Mouse (Mus musculus) limb, embryonic 15.5 days (tissue): Measurements from ENCODE around the gene Fcf1. TPM values are rescaled to one million over a fixed set of nuclear protein-coding genes. Genes with fewer than 3 reads are reported as not detected.
A peak's percentile ranks its signal among the peaks of the same experiment; 100 is the strongest.

Source experiments
- ATAC-seq: fragments of 200-750 bp; cut with Nextera tagmentation; 2 replicates; pipeline ENCODE4 v1.8.0; 2017; ENCODE audit warnings: low read depth, moderate TSS enrichment; ENCODE audit not compliant: insufficient number of reproducible peaks, low FRiP score, low TSS enrichment
- H3K27ac ChIP-seq: fragments of 300-500 bp; sonication (generic); 2 replicates; pipeline ENCODE4 v1.5.1; 2015; ENCODE audit warnings: moderate library complexity, mild to moderate bottlenecking, inconsistent platforms
- H3K27me3 ChIP-seq: fragments of 300-500 bp; sonication (generic); 2 replicates; pipeline ENCODE4 v1.6.1; 2015; ENCODE audit warnings: inconsistent platforms
- H3K36me3 ChIP-seq: fragments of 300-500 bp; sonication (generic); 2 replicates; pipeline ENCODE4 v1.6.1; 2015; ENCODE audit warnings: inconsistent platforms
- H3K4me1 ChIP-seq: fragments of 300-500 bp; sonication (generic); 2 replicates; pipeline ENCODE4 v1.6.1; 2015; ENCODE audit warnings: inconsistent platforms
- H3K4me2 ChIP-seq: fragments of 300-500 bp; sonication (generic); 2 replicates; pipeline ENCODE4 v1.6.1; 2015; ENCODE audit warnings: mild to moderate bottlenecking, inconsistent platforms
- H3K4me3 ChIP-seq: fragments of 300-500 bp; sonication (generic); 2 replicates; pipeline ENCODE4 v1.5.1; 2015; ENCODE audit warnings: mild to moderate bottlenecking, inconsistent platforms
- H3K9ac ChIP-seq: fragments of 300-500 bp; sonication (generic); 2 replicates; pipeline ENCODE4 v1.6.1; 2015; ENCODE audit warnings: inconsistent platforms
- H3K9me3 ChIP-seq: fragments of 300-500 bp; sonication (generic); 2 replicates; pipeline ENCODE4 v1.6.1; 2016; ENCODE audit warnings: inconsistent platforms
- WGBS: fragments of 180-500 bp; shearing (Covaris S2); methylation state at CpG from one replicate; pipeline ENCODE4 v1.1.7; 2015; 5-methylcytosine and 5-hydroxymethylcytosine counted together
- polyA plus RNA-seq: library from polyadenylated mRNA; unstranded; fragments of >200 nt; fragmentation: Nextera tagmentation; extraction: Ambion mirVana; gene quantifications from 2 replicates; pipeline ENCODE4 v1.2.1, GENCODE M21; 2015

The Fcf1 gene
- 122 and 128 TPM in 2 replicates for polyA plus RNA-seq

DNA sequence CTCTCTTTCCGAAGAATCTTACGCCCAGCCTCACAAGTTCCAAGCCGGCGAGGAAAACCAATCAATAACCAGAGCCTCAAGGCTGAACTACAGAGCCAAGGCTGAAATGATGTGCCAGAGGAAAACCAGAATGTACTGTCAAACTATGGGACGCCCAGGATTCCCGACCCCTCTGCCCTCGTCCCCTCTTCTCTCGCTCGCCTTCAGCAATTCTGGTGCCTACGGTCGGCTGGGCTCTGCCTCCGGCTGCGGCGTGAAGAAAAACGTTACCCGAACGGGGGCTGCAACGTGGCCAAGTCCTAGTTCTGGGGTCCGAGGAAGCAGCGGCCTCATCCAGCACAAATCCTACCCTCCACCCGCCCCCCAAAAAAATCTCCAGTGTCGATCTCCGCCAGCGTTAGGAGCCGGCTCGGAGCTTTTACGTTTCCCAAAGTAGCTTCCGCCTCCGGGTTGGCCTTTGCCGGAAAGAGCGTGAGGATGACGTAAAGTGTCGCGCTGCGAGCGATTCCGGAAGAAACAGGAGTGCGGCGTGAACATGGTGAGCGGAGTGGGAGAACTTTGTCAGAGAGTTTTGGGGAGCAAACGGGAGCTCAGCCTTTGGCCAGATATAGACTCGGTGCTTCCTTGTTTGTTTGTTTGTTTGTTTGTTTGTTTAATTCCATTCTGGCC is at the start of gene Fcf1, which contains the start of gene Arel1:
Fcf1 (plus strand) TSS at position 470 of the 669 bp plus-strand sequence.
Arel1 (minus strand) TSS at position 473 of the 669 bp plus-strand sequence.
- H3K9ac ChIP-seq, result peak within 1 kb of the TSS; percentile 62
- peaks cover 21% of the 10 kb centered on the region for H3K36me3 ChIP-seq
- WGBS, result under 1% methylated on average over 42 of the region's 42 CpGs
- ATAC-seq, result no peak
- H3K27me3 ChIP-seq, result no peaks in the 10 kb centered on the region
- H3K9me3 ChIP-seq, result no peaks in the 10 kb centered on the region
- H3K4me3 ChIP-seq, result peak within 1 kb of the TSS; percentile 85
- H3K4me2 ChIP-seq, result peak within 1 kb of the TSS; percentile 80
- peak within 1 kb of the TSS; percentile 47; the same call in 1 of the 2 replicates for H3K27ac ChIP-seq
- H3K4me1 ChIP-seq, result peaks cover 19% of the 10 kb centered on the region

DNA sequence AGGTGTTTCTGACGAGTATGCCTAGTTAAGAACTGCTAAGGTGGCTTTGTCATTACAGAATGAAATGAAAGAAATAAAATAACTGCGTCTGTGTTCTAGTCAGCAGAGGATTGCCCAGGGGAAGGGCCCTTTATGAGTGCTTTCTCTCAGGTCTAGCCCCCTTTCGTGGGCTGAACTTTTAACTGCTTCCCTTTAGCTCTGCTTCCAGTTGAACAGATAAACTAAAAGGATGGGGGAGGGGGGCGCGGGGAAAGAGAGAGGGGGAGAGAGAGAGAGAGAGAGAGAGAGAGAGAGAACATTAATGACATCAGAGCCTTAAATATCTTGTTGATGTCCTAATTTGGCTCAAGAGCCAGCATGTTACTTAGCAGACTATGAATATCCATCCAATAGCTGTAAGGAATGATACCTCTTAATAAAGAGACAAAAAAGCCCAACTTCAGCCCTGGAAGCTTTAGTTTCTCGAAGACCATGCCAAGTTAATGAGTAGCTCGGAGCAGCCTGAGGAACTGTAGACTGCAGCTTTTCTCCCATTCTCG is 48.7 kb upstream of the Fcf1 start:
- H3K27ac ChIP-seq, result no peak overlapping the region
- WGBS, result 80% methylated on average over 8 of the region's 8 CpGs

DNA sequence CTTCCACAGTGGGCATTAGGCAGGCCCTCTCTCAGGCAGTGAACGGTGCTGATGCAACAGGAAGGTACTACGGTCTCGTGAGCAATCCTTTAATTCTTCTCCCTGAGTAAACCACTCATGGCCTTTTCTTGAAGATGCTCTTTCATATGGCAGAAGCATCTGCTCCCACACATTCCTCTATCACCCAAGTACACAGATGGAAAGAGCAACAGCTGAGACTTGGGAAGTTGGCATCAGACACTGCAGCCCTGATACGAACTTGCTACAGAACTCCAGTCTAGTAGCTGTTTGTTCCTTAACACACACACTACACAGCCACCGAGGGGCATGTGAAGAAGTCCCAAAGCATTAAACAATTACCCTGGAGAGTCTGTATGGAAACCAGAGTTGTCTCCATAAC is 46.4 kb upstream of the Fcf1 start:
- H3K4me2 ChIP-seq, result no peak overlapping the region
- H3K27ac ChIP-seq, result no peak overlapping the region
- ATAC-seq, result no peak
- 90% methylated on average over 5 of the region's 5 CpGs for WGBS
- no peaks in the 10 kb centered on the region for H3K4me1 ChIP-seq
- H3K27me3 ChIP-seq, result no peaks in the 10 kb centered on the region
- H3K4me3 ChIP-seq, result no peak overlapping the region
- H3K9ac ChIP-seq, result no peak overlapping the region
- peaks cover 75% of the 10 kb centered on the region for H3K36me3 ChIP-seq
- H3K9me3 ChIP-seq, result no peaks in the 10 kb centered on the region

More for the DNA sequence above, 48.7 kb upstream of the Fcf1 start:
- no peaks in the 10 kb centered on the region for H3K27me3 ChIP-seq
- no peak overlapping the region for H3K9ac ChIP-seq
- peaks cover 3% of the 10 kb centered on the region; the same call in 1 of the 2 replicates for H3K4me1 ChIP-seq
- H3K4me2 ChIP-seq, result no peak overlapping the region
- H3K9me3 ChIP-seq, result no peaks in the 10 kb centered on the region
- peaks cover 70% of the 10 kb centered on the region for H3K36me3 ChIP-seq
- H3K4me3 ChIP-seq, result no peak overlapping the region
- no peak for ATAC-seq

DNA sequence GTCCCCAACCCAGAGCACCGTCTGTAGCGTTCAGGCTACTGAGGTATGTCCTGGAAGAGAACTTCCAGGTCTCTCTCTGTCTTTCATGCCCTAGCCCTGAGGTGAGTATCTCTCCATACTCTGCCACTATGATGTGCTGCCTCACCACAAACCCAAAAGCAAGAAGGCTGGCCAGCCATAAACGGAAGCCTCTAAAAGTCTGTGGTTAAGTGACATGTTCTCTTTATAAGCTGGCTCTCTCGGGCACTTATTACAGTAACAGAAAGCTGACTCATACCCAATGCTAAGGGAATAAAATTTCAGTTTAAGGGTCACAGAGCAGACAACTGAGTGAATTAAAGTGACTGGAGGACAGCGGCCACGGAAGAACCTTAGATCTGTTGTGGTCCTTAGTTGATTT is 44.2 kb upstream of the Fcf1 start:
- H3K4me2 ChIP-seq, result no peak overlapping the region
- WGBS, result 92% methylated on average over 6 of the region's 6 CpGs
- no peaks in the 10 kb centered on the region for H3K4me1 ChIP-seq
- no peak overlapping the region for H3K27ac ChIP-seq
- no peaks in the 10 kb centered on the region for H3K27me3 ChIP-seq
- peaks cover 78% of the 10 kb centered on the region for H3K36me3 ChIP-seq
- H3K9ac ChIP-seq, result no peak overlapping the region
- no peak overlapping the region for H3K4me3 ChIP-seq
- ATAC-seq, result no peak
- H3K9me3 ChIP-seq, result no peaks in the 10 kb centered on the region

DNA sequence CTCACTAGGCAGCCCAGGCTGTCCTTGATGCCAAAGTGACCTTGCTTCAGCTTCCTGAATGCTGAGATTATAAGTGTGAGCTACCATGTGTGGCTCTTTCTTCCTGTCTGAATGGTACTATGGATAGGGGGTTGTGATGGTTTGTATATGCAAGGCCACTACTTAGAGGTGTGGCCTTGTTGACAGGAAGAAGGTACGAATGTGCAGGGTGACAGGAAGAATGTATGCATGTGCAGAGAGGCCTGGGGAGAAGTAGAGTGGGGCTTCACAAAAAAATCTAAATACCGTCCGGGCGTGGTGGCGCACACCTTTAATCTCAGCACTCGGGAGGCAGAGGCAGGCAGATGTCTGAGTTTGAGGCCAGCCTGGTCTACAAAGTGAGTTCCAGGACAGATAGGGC is 38.5 kb upstream of the Fcf1 start:
- H3K4me3 ChIP-seq, result no peak overlapping the region
- 94% methylated on average over 6 of the region's 6 CpGs for WGBS
- H3K9ac ChIP-seq, result no peak overlapping the region
- H3K36me3 ChIP-seq, result peaks cover 71% of the 10 kb centered on the region
- no peak overlapping the region for H3K27ac ChIP-seq
- no peaks in the 10 kb centered on the region for H3K4me1 ChIP-seq
- H3K9me3 ChIP-seq, result no peaks in the 10 kb centered on the region
- no peaks in the 10 kb centered on the region for H3K27me3 ChIP-seq
- H3K4me2 ChIP-seq, result no peak overlapping the region
- ATAC-seq, result no peak

DNA sequence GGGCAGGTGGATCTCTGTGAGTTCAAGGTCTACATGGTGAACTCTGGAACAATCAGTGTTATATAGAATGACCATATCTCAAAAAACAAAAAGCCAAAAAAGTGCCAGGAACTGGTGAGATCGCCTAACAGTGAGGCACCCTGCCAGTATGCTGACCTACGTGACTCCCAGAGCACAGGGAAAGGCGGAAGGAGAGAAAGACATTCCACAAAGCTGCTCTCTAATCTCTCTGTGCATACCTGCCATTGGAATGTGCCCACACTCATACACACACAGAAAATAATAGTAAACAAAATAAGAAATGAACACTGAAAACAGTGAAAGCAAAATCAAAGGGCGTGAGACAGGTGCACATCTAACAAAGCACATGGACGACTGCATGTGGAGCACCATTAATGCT is 35.4 kb upstream of the Fcf1 start:
- peaks cover 70% of the 10 kb centered on the region for H3K36me3 ChIP-seq
- WGBS, result 89% methylated on average over 5 of the region's 5 CpGs
- no peak for ATAC-seq

DNA sequence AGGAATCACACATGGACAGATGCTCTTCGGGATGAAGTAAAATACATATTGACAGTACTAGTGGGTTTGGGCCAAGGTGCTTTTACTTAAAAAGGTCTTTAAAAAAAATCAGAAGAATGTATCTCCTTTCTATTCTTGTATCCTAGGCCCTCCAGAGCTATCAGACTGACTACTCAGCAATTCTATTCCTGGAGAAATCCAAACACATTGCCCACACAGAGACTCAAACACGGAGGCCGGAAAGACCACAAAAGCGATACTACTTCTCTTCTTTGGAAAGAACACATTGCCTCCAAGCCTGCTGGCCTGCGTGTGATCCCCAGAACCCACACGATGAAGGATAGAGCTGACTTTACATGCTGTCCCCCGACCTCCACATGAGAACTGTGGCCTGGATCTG is 31.6 kb upstream of the Fcf1 start:
- peaks cover 71% of the 10 kb centered on the region for H3K36me3 ChIP-seq
- H3K9me3 ChIP-seq, result no peaks in the 10 kb centered on the region
- H3K4me1 ChIP-seq, result no peaks in the 10 kb centered on the region
- no peaks in the 10 kb centered on the region for H3K27me3 ChIP-seq
- WGBS, result 92% methylated on average over 7 of the region's 7 CpGs
- no peak overlapping the region for H3K4me3 ChIP-seq
- H3K27ac ChIP-seq, result no peak overlapping the region
- no peak overlapping the region for H3K9ac ChIP-seq
- H3K4me2 ChIP-seq, result no peak overlapping the region
- ATAC-seq, result no peak

More for the DNA sequence above, 35.4 kb upstream of the Fcf1 start:
- Histone ChIP-seq H3K4me1 (no peaks in the 10 kb centered on the region), H3K27me3 (no peaks in the 10 kb centered on the region), H3K9ac (no peak overlapping the region), H3K4me3 (no peak overlapping the region), H3K4me2 (no peak overlapping the region), H3K27ac (no peak overlapping the region), H3K9me3 (no peaks in the 10 kb centered on the region)

DNA sequence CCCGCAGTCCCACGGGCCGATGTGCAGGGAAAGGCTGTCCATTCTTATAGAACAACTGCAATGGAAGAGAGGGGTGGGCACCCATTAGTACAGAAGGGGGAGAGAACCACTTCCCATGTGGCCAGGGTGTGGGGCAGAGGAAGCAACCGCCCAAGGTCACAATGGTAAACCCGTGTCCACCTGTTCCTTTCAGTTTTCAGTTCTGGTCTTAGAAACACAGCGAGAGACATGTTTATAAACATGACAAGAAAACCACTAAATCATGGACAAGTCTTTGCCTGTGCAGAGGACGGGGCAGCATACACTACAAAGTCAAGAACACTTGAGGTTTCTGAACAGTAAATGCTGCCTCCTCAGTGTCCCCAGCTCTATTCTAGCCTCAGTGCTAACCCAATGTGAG is 30.4 kb upstream of the Fcf1 start:
- Histone ChIP-seq H3K9me3 (no peaks in the 10 kb centered on the region), H3K27ac (no peak overlapping the region), H3K27me3 (no peaks in the 10 kb centered on the region), H3K9ac (no peak overlapping the region), H3K4me3 (no peak overlapping the region), H3K4me1 (no peaks in the 10 kb centered on the region), H3K36me3 (peaks cover 67% of the 10 kb centered on the region), H3K4me2 (no peak overlapping the region)
- ATAC-seq, result no peak
- 90% methylated on average over 7 of the region's 7 CpGs for WGBS

DNA sequence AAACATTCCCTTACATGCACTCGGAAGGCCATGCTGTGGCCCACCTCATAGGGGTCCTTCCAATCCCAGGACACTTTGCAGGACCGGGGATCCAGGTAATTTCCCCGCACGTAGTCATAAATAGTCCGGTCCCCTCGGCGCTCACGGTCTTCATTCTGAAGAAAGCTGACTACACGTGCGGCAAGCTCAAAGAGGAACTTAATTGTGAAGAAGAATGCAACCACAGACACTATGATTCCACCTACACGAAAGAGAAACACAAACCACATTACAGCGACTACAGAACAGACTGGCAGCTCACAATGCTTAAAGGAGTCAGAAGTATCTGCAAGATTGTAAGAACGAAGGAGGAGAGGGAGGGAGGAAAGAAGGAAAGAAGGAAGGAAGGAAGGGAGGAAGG is 29.0 kb upstream of the Fcf1 start:
- no peak for ATAC-seq
- no peaks in the 10 kb centered on the region for H3K27me3 ChIP-seq
- no peak overlapping the region for H3K9ac ChIP-seq
- H3K4me3 ChIP-seq, result no peak overlapping the region
- H3K4me1 ChIP-seq, result no peaks in the 10 kb centered on the region
- 91% methylated on average over 13 of the region's 13 CpGs for WGBS
- H3K27ac ChIP-seq, result no peak overlapping the region
- no peak overlapping the region for H3K4me2 ChIP-seq
- peaks cover 66% of the 10 kb centered on the region for H3K36me3 ChIP-seq
- no peaks in the 10 kb centered on the region for H3K9me3 ChIP-seq

DNA sequence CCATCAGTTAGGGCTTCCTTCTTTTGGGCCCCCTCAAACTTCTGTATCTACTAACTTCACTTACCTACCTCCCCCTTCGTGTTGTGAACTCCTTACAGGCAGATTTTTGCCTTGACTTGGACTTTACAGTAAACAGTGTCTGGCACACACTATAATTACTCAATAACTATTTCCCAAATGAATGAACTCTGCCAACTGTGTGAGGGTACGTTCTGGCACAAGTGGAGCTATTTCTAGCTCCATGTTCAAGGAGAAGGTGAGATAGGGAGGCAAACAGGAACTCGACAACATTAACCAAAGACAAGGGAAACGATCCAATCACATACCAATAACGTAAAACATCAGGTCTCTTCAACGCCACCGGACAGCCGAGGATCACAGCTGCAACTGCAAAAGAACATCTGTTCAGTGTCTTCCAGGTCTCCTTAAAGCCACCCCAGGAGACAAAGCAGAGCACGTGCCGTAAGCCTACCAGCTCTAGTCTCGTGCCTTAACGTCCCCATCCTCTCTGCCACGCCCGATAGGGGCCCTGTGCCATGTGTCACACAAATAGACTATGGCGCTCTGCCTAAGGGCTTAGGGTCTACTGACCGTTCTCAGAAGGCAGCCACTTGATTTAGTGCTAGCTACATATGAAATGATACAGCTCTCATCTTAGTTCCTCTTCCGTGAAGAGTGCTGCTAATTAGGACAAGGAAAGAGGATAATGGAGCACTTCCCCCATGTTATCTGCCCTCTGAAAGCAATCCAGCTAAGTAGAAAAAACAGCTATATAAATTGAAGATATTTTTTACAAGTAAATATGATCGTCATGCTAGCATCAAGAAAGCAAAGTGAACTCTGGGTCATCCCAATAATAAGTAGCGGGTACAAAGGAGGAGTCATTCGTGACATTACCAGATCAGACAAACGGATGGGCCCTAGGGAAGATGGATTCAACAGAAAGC is 27.4 kb upstream of the Fcf1 start:
- no peaks in the 10 kb centered on the region for H3K27me3 ChIP-seq
- peaks cover 65% of the 10 kb centered on the region for H3K36me3 ChIP-seq
- H3K9ac ChIP-seq, result no peak overlapping the region
- H3K27ac ChIP-seq, result no peak overlapping the region
- ATAC-seq, result no peak
- no peak overlapping the region for H3K4me3 ChIP-seq
- no peaks in the 10 kb centered on the region for H3K4me1 ChIP-seq
- no peaks in the 10 kb centered on the region for H3K9me3 ChIP-seq
- H3K4me2 ChIP-seq, result no peak overlapping the region
- WGBS, result 83% methylated on average over 21 of the region's 21 CpGs

DNA sequence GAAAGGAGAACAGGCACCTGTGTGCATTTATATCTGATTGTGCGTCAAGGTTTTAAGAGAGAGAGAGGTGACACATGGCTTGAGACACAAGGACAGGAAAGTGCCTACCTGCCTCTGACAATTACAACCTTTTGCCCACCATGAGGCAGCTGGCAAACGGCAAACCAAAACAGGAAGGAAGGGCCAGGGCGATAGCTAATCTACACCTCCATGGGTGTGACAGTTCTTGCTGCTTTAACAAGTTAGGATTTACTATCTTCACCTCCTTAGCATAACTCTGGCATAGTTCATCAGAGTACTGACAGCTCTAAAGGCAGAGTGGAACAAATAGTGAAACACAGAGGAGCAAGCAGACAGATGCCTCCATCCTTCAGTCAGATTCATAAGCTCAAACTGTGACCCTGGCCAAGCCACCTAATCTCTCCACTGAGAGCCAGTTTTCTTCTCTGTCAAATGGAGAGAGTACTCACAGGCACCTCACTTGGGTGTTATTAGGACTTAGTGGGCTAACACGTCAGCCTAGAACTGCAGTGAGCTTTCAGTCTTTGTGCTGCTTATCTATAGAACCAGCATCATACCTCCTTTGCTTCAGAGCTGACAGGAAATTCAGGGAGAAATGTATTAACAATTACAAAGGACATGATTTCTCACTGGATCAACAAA is 26.4 kb upstream of the Fcf1 start:
- Histone ChIP-seq H3K4me1 (no peaks in the 10 kb centered on the region), H3K36me3 (peaks cover 63% of the 10 kb centered on the region)
- 77% methylated on average over 4 of the region's 4 CpGs for WGBS

More for the DNA sequence above, 26.4 kb upstream of the Fcf1 start:
- H3K4me2 ChIP-seq, result no peak overlapping the region
- H3K4me3 ChIP-seq, result no peak overlapping the region
- no peaks in the 10 kb centered on the region for H3K9me3 ChIP-seq
- no peak for ATAC-seq
- H3K27me3 ChIP-seq, result no peaks in the 10 kb centered on the region
- H3K27ac ChIP-seq, result no peak overlapping the region
- no peak overlapping the region for H3K9ac ChIP-seq
